Mouse (Mus musculus): ENCODE measurements around the gene Pnpla2. TPM values are rescaled to one million over a fixed set of nuclear protein-coding genes. Genes with fewer than 3 reads are reported as not detected.
A peak's percentile ranks its signal among the peaks of the same experiment; 100 is the strongest.

The Pnpla2 gene
- polyA plus RNA-seq, 1 experiment from 2014 or later: 57.5 TPM

GRCm38 (mm10) chr7:141418970-141419369, 36.0 kb upstream of the Pnpla2 start:
- WGBS: 59% methylated on average over 7 of the region's 7 CpGs
- H3K4me2 ChIP-seq: no peak overlapping the region
- ATAC-seq (replicated peaks; ENCODE audit: insufficient number of reproducible peaks, insufficient read depth, low FRiP score, low read depth): no peak
- peaks cover 4% of the 10 kb centered on the region for H3K4me1 ChIP-seq (replicated peaks)
- no peak overlapping the region for H3K27ac ChIP-seq
- H3K9me3 ChIP-seq (replicated peaks): no peaks in the 10 kb centered on the region
- no peaks in the 10 kb centered on the region for H3K27me3 ChIP-seq
- H3K36me3 ChIP-seq: no peaks in the 10 kb centered on the region
- no peak overlapping the region for H3K4me3 ChIP-seq
- no peak overlapping the region for H3K9ac ChIP-seq

- WGBS: 72% methylated on average over 9 of the region's 9 CpGs
- Histone ChIP-seq H3K4me1 (replicated peaks) (no peaks in the 10 kb centered on the region), H3K36me3 (no peaks in the 10 kb centered on the region), H3K27me3 (no peaks in the 10 kb centered on the region), H3K9ac (no peak overlapping the region), H3K27ac (no peak overlapping the region), H3K4me2 (no peak overlapping the region), H3K9me3 (replicated peaks) (no peaks in the 10 kb centered on the region), H3K4me3 (no peak overlapping the region)
- no peak for ATAC-seq (replicated peaks; ENCODE audit: insufficient number of reproducible peaks, insufficient read depth, low FRiP score, low read depth)
Observed at GRCm38 (mm10) chr7:141420030-141420702, 34.8 kb upstream of the Pnpla2 start.

DNA sequence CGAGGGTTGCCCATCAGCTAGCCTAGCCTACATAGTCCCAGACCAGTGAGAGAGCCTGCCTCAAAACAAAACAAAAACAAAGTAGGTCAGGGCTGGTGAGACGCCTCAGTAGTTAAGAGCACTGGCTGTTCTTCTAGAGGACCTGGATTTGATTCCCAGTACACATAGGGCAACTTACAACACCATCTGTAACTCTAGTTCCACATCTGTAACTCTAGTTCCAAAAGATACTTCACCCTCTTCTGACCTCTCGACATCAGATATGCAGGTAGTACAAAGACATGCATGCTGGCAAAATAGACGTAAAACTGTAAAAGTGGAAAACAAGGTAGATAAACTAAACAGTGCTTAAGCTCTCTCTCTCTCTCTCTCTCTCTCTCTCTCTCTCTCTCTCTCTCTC, 31.2 kb upstream of the Pnpla2 start:
- Histone ChIP-seq H3K4me3 (no peak overlapping the region), H3K4me1 (replicated peaks) (peaks cover 7% of the 10 kb centered on the region; the same call in 1 of the 2 replicates), H3K36me3 (no peaks in the 10 kb centered on the region), H3K4me2 (no peak overlapping the region), H3K27me3 (no peaks in the 10 kb centered on the region), H3K9me3 (replicated peaks) (no peaks in the 10 kb centered on the region), H3K27ac (no peak overlapping the region), H3K9ac (no peak overlapping the region)
- ATAC-seq (replicated peaks; ENCODE audit: insufficient number of reproducible peaks, insufficient read depth, low FRiP score, low read depth): no peak
- WGBS: 48% methylated on average over 4 of the region's 4 CpGs

DNA sequence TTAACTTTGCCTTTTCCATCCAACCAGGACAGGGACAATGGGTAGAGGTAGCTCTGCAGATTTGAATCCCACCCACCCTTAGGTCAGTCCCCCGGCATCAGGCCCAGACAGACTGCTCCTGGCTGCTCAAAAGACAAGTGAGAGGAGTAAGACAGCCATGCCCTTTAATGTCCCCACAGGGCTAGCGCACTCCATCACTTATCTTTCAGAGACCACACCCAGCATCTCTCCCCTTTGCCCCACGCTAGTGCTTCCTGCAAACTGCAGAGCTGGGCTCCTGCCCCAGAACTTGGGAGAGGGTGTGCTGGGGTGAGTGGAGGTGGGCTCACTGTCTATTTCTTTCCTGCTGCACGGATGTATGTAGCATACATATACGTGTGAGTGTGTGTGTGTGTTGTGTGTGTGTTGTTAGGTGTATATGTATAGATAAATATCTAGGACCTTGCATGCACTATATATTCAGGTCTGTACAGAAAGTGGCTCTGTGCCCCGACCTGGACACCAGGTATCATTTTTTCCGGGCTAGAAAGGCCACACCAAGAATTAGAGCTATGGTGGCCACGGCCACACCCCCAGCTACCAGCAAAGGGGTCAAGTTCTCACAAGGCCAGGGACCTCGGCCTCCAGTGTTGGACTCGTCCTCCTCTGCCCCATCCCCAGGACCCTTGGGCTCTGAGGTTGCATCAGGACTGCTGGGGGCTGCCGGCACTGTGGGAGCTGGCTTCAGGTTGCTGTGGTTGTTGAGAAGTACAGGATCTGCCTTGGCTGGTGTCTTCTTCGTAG, 27.9 kb upstream of the Pnpla2 start:
- no peak overlapping the region for H3K27ac ChIP-seq
- no peak overlapping the region for H3K9ac ChIP-seq
- H3K27me3 ChIP-seq: no peaks in the 10 kb centered on the region
- H3K4me1 ChIP-seq (replicated peaks): peaks cover 24% of the 10 kb centered on the region
- no peaks in the 10 kb centered on the region for H3K9me3 ChIP-seq (replicated peaks)
- H3K36me3 ChIP-seq: no peaks in the 10 kb centered on the region; the same call in none of the 2 replicates
- no peak for ATAC-seq (replicated peaks; ENCODE audit: insufficient number of reproducible peaks, insufficient read depth, low FRiP score, low read depth)
- no peak overlapping the region for H3K4me3 ChIP-seq
- no peak overlapping the region for H3K4me2 ChIP-seq
- WGBS: 75% methylated on average over 12 of the region's 12 CpGs

DNA sequence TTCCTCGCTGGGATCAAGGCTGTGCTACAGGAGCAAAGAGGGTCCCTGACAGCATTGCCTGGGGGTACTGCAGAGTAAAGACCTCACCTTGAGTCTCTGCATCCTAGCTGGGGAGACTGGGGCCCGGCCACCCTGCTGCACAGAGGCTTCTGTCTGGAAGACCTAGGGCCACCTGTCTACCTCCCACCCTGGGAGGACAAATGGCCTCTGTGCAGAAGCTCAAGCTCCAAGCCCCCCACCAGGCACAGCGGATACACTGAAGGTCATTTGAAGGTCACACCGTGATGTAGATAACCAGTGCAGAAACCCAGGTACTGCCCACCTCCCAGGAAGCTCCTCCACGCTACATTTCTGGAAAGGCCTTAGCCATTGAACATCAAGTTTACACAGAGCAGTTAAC, 26.3 kb upstream of the Pnpla2 start:
- Histone ChIP-seq H3K4me3 (peak overlapping the region; percentile 29), H3K4me1 (replicated peaks) (peaks cover 30% of the 10 kb centered on the region), H3K9me3 (replicated peaks) (no peaks in the 10 kb centered on the region), H3K27me3 (no peaks in the 10 kb centered on the region), H3K4me2 (peak overlapping the region; percentile 54), H3K9ac (no peak overlapping the region), H3K27ac (no peak overlapping the region), H3K36me3 (peaks cover 8% of the 10 kb centered on the region)
- 53% methylated on average over 5 of the region's 5 CpGs for WGBS
- no peak for ATAC-seq (replicated peaks; ENCODE audit: insufficient number of reproducible peaks, insufficient read depth, low FRiP score, low read depth)

- H3K9ac ChIP-seq: 0 out of 2 replicates have a peak within 1 kb of the TSS, but pooled peaks have one; percentile 27
- peak within 1 kb of the TSS; percentile 54 for H3K4me2 ChIP-seq
- H3K9me3 ChIP-seq (replicated peaks): no peaks in the 10 kb centered on the region
- H3K27me3 ChIP-seq: no peaks in the 10 kb centered on the region
- 3% methylated on average over 19 of the region's 19 CpGs for WGBS
- peaks cover 8% of the 10 kb centered on the region for H3K36me3 ChIP-seq
- ATAC-seq (replicated peaks; ENCODE audit: insufficient number of reproducible peaks, insufficient read depth, low FRiP score, low read depth): no peak; the same call in 1 of the 2 replicates
- peak within 1 kb of the TSS; percentile 55 for H3K27ac ChIP-seq
- H3K4me3 ChIP-seq: peak within 1 kb of the TSS; percentile 29
- H3K4me1 ChIP-seq (replicated peaks): peaks cover 36% of the 10 kb centered on the region
Observed at GRCm38 (mm10) chr7:141429310-141429709, 25.7 kb upstream of the Pnpla2 start, which contains the start of gene Cend1. Cend1 (minus strand) TSS chr7:141429491.

GRCm38 (mm10) chr7:141429840-141430584, 25.0 kb upstream of the Pnpla2 start:
- Histone ChIP-seq H3K27me3 (no peaks in the 10 kb centered on the region), H3K4me3 (peak overlapping the region; percentile 29; the same call in 1 of the 2 replicates), H3K4me2 (peak overlapping the region; percentile 54; the same call in 1 of the 2 replicates), H3K9ac (0 out of 2 replicates have a peak overlapping the region, but pooled peaks have one; percentile 27), H3K9me3 (replicated peaks) (no peaks in the 10 kb centered on the region), H3K27ac (peak overlapping the region; percentile 55), H3K36me3 (peaks cover 8% of the 10 kb centered on the region), H3K4me1 (replicated peaks) (peaks cover 43% of the 10 kb centered on the region)
- WGBS: 45% methylated on average over 9 of the region's 9 CpGs
- 0 out of 2 replicates have a peak, but pooled peaks have one; percentile 21 for ATAC-seq (replicated peaks; ENCODE audit: insufficient number of reproducible peaks, insufficient read depth, low FRiP score, low read depth)

- H3K36me3 ChIP-seq: peaks cover 8% of the 10 kb centered on the region
- WGBS: 92% methylated on average over 9 of the region's 9 CpGs
- no peak overlapping the region for H3K9ac ChIP-seq
- peaks cover 48% of the 10 kb centered on the region for H3K4me1 ChIP-seq (replicated peaks)
- ATAC-seq (replicated peaks; ENCODE audit: insufficient number of reproducible peaks, insufficient read depth, low FRiP score, low read depth): no peak
- H3K27me3 ChIP-seq: no peaks in the 10 kb centered on the region
- H3K9me3 ChIP-seq (replicated peaks): no peaks in the 10 kb centered on the region
- H3K27ac ChIP-seq: no peak overlapping the region
- H3K4me2 ChIP-seq: no peak overlapping the region
- no peak overlapping the region for H3K4me3 ChIP-seq
Observed at GRCm38 (mm10) chr7:141430585-141431240, 24.3 kb upstream of the Pnpla2 start.

- Histone ChIP-seq H3K4me1 (replicated peaks) (peaks cover 54% of the 10 kb centered on the region), H3K9ac (no peak overlapping the region), H3K9me3 (replicated peaks) (no peaks in the 10 kb centered on the region), H3K27ac (no peak overlapping the region), H3K36me3 (peaks cover 8% of the 10 kb centered on the region), H3K27me3 (no peaks in the 10 kb centered on the region), H3K4me2 (no peak overlapping the region), H3K4me3 (no peak overlapping the region)
- WGBS: 90% methylated on average over 19 of the region's 19 CpGs
- ATAC-seq (replicated peaks; ENCODE audit: insufficient number of reproducible peaks, insufficient read depth, low FRiP score, low read depth): no peak
Observed at GRCm38 (mm10) chr7:141431434-141432185, 23.4 kb upstream of the Pnpla2 start.

GRCm38 (mm10) chr7:141432186-141432611, 22.8 kb upstream of the Pnpla2 start:
- WGBS: 76% methylated on average over 8 of the region's 8 CpGs
- no peaks in the 10 kb centered on the region for H3K27me3 ChIP-seq
- no peak overlapping the region for H3K27ac ChIP-seq
- peaks cover 60% of the 10 kb centered on the region for H3K4me1 ChIP-seq (replicated peaks)
- no peak overlapping the region for H3K4me2 ChIP-seq
- H3K9me3 ChIP-seq (replicated peaks): no peaks in the 10 kb centered on the region
- H3K4me3 ChIP-seq: no peak overlapping the region
- H3K36me3 ChIP-seq: peaks cover 8% of the 10 kb centered on the region
- no peak for ATAC-seq (replicated peaks; ENCODE audit: insufficient number of reproducible peaks, insufficient read depth, low FRiP score, low read depth)
- H3K9ac ChIP-seq: no peak overlapping the region
